Mouse (Mus musculus) hindbrain, embryonic 13.5 days (tissue): Measurements from ENCODE around the gene Klhl36. TPM values are rescaled to one million over a fixed set of nuclear protein-coding genes. Genes with fewer than 3 reads are reported as not detected.

Experiments used
- ATAC-seq: fragments of 200-750 bp; cut with Nextera tagmentation; 2 replicates; pipeline ENCODE4 v1.8.0; 2017; ENCODE audit warnings: moderate TSS enrichment; ENCODE audit not compliant: low FRiP score
- H3K27ac ChIP-seq: fragments of 300-500 bp; sonication (generic); 2 replicates; pipeline ENCODE4 v1.5.1; 2015; ENCODE audit warnings: inconsistent platforms, mild to moderate bottlenecking, moderate library complexity
- H3K27me3 ChIP-seq: fragments of 300-500 bp; sonication (generic); 2 replicates; pipeline ENCODE4 v1.6.1; 2015; ENCODE audit warnings: mild to moderate bottlenecking, inconsistent platforms
- H3K36me3 ChIP-seq: fragments of 300-500 bp; sonication (generic); 2 replicates; pipeline ENCODE4 v1.6.1; 2015; ENCODE audit warnings: mild to moderate bottlenecking, inconsistent platforms
- H3K4me1 ChIP-seq: fragments of 300-500 bp; sonication (generic); replicated peaks from 2 replicates; pipeline ENCODE4 v1.6.1; 2015; ENCODE audit warnings: inconsistent platforms
- H3K4me2 ChIP-seq: fragments of 300-500 bp; sonication (generic); 2 replicates; pipeline ENCODE4 v1.6.1; 2015; ENCODE audit warnings: inconsistent platforms, mild to moderate bottlenecking, moderate library complexity
- H3K4me3 ChIP-seq: fragments of 300-500 bp; sonication (generic); 2 replicates; pipeline ENCODE4 v1.5.1; 2015; ENCODE audit warnings: mild to moderate bottlenecking, inconsistent platforms
- H3K9ac ChIP-seq: fragments of 300-500 bp; sonication (generic); 2 replicates; pipeline ENCODE4 v1.6.1; 2015; ENCODE audit warnings: mild to moderate bottlenecking, inconsistent platforms
- H3K9me3 ChIP-seq: fragments of 300-500 bp; sonication (generic); 2 replicates; pipeline ENCODE4 v1.6.1; 2016; ENCODE audit warnings: inconsistent platforms
- WGBS: fragments of 180-500 bp; shearing (Covaris S2); methylation state at CpG from one replicate; pipeline ENCODE4 v1.1.7; 2015; 5-methylcytosine and 5-hydroxymethylcytosine counted together
- polyA plus RNA-seq: library from polyadenylated mRNA; unstranded; fragments of >200 nt; fragmentation: Nextera tagmentation; extraction: Ambion mirVana; gene quantifications from 2 replicates; pipeline ENCODE4 v1.2.1, GENCODE M21; 2015

Klhl36 gene
- polyA plus RNA-seq, 1 experiment from 2014 or later = 14.6 TPM

- peaks cover 74% of the 10 kb centered on the region for H3K4me1 ChIP-seq
- 81% methylated on average over 5 of the region's 5 CpGs for WGBS
Measured at GRCm38 (mm10) chr8:119826982-119827381, 35.1 kb upstream of the Klhl36 start.

GRCm38 (mm10) chr8:119827721-119828153, 34.3 kb upstream of the Klhl36 start:
- no peak overlapping the region for H3K4me3 ChIP-seq
- H3K4me2 ChIP-seq = no peak overlapping the region
- H3K9ac ChIP-seq = no peak overlapping the region
- peak overlapping the region; percentile 82; the same call in 1 of the 2 replicates for H3K27ac ChIP-seq
- ATAC-seq = no peak
- no peaks in the 10 kb centered on the region for H3K27me3 ChIP-seq
- peaks cover 2% of the 10 kb centered on the region; the same call in 1 of the 2 replicates for H3K36me3 ChIP-seq
- H3K9me3 ChIP-seq = no peaks in the 10 kb centered on the region
- peaks cover 82% of the 10 kb centered on the region for H3K4me1 ChIP-seq
- 43% methylated on average over 4 of the region's 4 CpGs for WGBS

More at GRCm38 (mm10) chr8:119826982-119827381, 35.1 kb upstream of the Klhl36 start:
- H3K4me3 ChIP-seq = no peak overlapping the region
- peaks cover 9% of the 10 kb centered on the region for H3K36me3 ChIP-seq
- H3K27ac ChIP-seq = no peak overlapping the region
- H3K4me2 ChIP-seq = no peak overlapping the region
- no peaks in the 10 kb centered on the region for H3K9me3 ChIP-seq
- H3K27me3 ChIP-seq = no peaks in the 10 kb centered on the region
- no peak for ATAC-seq
- H3K9ac ChIP-seq = no peak overlapping the region

- Histone ChIP-seq H3K27ac (peak overlapping the region; percentile 82; the same call in 1 of the 2 replicates), H3K4me1 (peaks cover 90% of the 10 kb centered on the region)
Measured at GRCm38 (mm10) chr8:119829015-119829414, 33.1 kb upstream of the Klhl36 start.

GRCm38 (mm10) chr8:119829420-119829819, 32.6 kb upstream of the Klhl36 start:
- Histone ChIP-seq H3K27me3 (no peaks in the 10 kb centered on the region), H3K36me3 (0 out of 2 replicates have a peak, but pooled peaks cover 1% of the 10 kb centered on the region), H3K9me3 (no peaks in the 10 kb centered on the region), H3K27ac (peak overlapping the region; percentile 82), H3K9ac (0 out of 2 replicates have a peak overlapping the region, but pooled peaks have one; percentile 29), H3K4me2 (no peak overlapping the region), H3K4me3 (no peak overlapping the region), H3K4me1 (peaks cover 86% of the 10 kb centered on the region)
- no peak for ATAC-seq
- 74% methylated on average over 13 of the region's 13 CpGs for WGBS

More at GRCm38 (mm10) chr8:119829015-119829414, 33.1 kb upstream of the Klhl36 start:
- 54% methylated on average over 10 of the region's 10 CpGs for WGBS
- Histone ChIP-seq H3K9me3 (no peaks in the 10 kb centered on the region), H3K4me3 (no peak overlapping the region), H3K4me2 (0 out of 2 replicates have a peak overlapping the region, but pooled peaks have one; percentile 6), H3K9ac (peak overlapping the region; percentile 29; the same call in 1 of the 2 replicates), H3K27me3 (no peaks in the 10 kb centered on the region), H3K36me3 (no peaks in the 10 kb centered on the region)
- no peak for ATAC-seq

GRCm38 (mm10) chr8:119829870-119830580, 32.0 kb upstream of the Klhl36 start:
- Histone ChIP-seq H3K4me1 (peaks cover 84% of the 10 kb centered on the region), H3K27me3 (no peaks in the 10 kb centered on the region), H3K9ac (no peak overlapping the region), H3K4me2 (0 out of 2 replicates have a peak overlapping the region, but pooled peaks have one; percentile 3), H3K36me3 (peaks cover 6% of the 10 kb centered on the region; the same call in 1 of the 2 replicates), H3K9me3 (no peaks in the 10 kb centered on the region), H3K4me3 (no peak overlapping the region), H3K27ac (peak overlapping the region; percentile 82)
- ATAC-seq = no peak
- 35% methylated on average over 16 of the region's 16 CpGs for WGBS

GRCm38 (mm10) chr8:119830589-119830988, 31.5 kb upstream of the Klhl36 start:
- Histone ChIP-seq H3K9ac (no peak overlapping the region), H3K36me3 (peaks cover 9% of the 10 kb centered on the region; the same call in 1 of the 2 replicates), H3K4me1 (peaks cover 88% of the 10 kb centered on the region), H3K4me2 (peak overlapping the region; percentile 3; the same call in 1 of the 2 replicates), H3K27ac (peak overlapping the region; percentile 82), H3K9me3 (no peaks in the 10 kb centered on the region), H3K4me3 (no peak overlapping the region), H3K27me3 (no peaks in the 10 kb centered on the region)
- ATAC-seq = no peak
- 50% methylated on average over 7 of the region's 7 CpGs for WGBS

GRCm38 (mm10) chr8:119831336-119831995, 30.6 kb upstream of the Klhl36 start:
- peak; percentile 53 for ATAC-seq
- Histone ChIP-seq H3K9me3 (no peaks in the 10 kb centered on the region), H3K4me3 (no peak overlapping the region; the same call in 1 of the 2 replicates), H3K9ac (peak overlapping the region; percentile 21), H3K27me3 (no peaks in the 10 kb centered on the region), H3K27ac (peak overlapping the region; percentile 82), H3K36me3 (peaks cover 10% of the 10 kb centered on the region; the same call in 1 of the 2 replicates), H3K4me2 (peak overlapping the region; percentile 42), H3K4me1 (peaks cover 92% of the 10 kb centered on the region)
- 23% methylated on average over 20 of the region's 20 CpGs for WGBS

- ATAC-seq = 0 out of 2 replicates have a peak, but pooled peaks have one; percentile 18
- peaks cover 14% of the 10 kb centered on the region; the same call in 1 of the 2 replicates for H3K36me3 ChIP-seq
- WGBS = 61% methylated on average over 7 of the region's 7 CpGs
- H3K27me3 ChIP-seq = no peaks in the 10 kb centered on the region
- H3K9me3 ChIP-seq = no peaks in the 10 kb centered on the region
- peak overlapping the region; percentile 82 for H3K27ac ChIP-seq
- H3K9ac ChIP-seq = peak overlapping the region; percentile 21
- H3K4me2 ChIP-seq = peak overlapping the region; percentile 42
- H3K4me3 ChIP-seq = no peak overlapping the region; the same call in 1 of the 2 replicates
- peaks cover 92% of the 10 kb centered on the region for H3K4me1 ChIP-seq
Measured at GRCm38 (mm10) chr8:119832101-119832617, 29.9 kb upstream of the Klhl36 start.

GRCm38 (mm10) chr8:119832931-119833330, 29.1 kb upstream of the Klhl36 start:
- H3K9ac ChIP-seq = peak overlapping the region; percentile 21; the same call in 1 of the 2 replicates

GRCm38 (mm10) chr8:119834676-119835075, 27.4 kb upstream of the Klhl36 start:
- Histone ChIP-seq H3K27me3 (no peaks in the 10 kb centered on the region), H3K4me2 (no peak overlapping the region), H3K9ac (no peak overlapping the region), H3K4me3 (no peak overlapping the region), H3K27ac (no peak overlapping the region), H3K36me3 (peaks cover 14% of the 10 kb centered on the region; the same call in 1 of the 2 replicates), H3K9me3 (no peaks in the 10 kb centered on the region), H3K4me1 (peaks cover 92% of the 10 kb centered on the region)
- ATAC-seq = no peak
- 82% methylated on average over 6 of the region's 6 CpGs for WGBS

More at GRCm38 (mm10) chr8:119832931-119833330, 29.1 kb upstream of the Klhl36 start:
- Histone ChIP-seq H3K4me2 (peak overlapping the region; percentile 25; the same call in 1 of the 2 replicates), H3K9me3 (no peaks in the 10 kb centered on the region), H3K27me3 (no peaks in the 10 kb centered on the region), H3K36me3 (peaks cover 14% of the 10 kb centered on the region; the same call in 1 of the 2 replicates), H3K27ac (peak overlapping the region; percentile 82), H3K4me3 (no peak overlapping the region), H3K4me1 (peaks cover 92% of the 10 kb centered on the region)
- 7% methylated on average over 5 of the region's 5 CpGs for WGBS
- no peak for ATAC-seq

- H3K27ac ChIP-seq = no peak overlapping the region
- H3K4me3 ChIP-seq = no peak overlapping the region
- H3K27me3 ChIP-seq = no peaks in the 10 kb centered on the region
- H3K9me3 ChIP-seq = no peaks in the 10 kb centered on the region
- WGBS = 92% methylated on average over 5 of the region's 5 CpGs
- peaks cover 14% of the 10 kb centered on the region; the same call in 1 of the 2 replicates for H3K36me3 ChIP-seq
- no peak overlapping the region for H3K9ac ChIP-seq
- H3K4me1 ChIP-seq = peaks cover 87% of the 10 kb centered on the region
- no peak overlapping the region for H3K4me2 ChIP-seq
- ATAC-seq = no peak
Measured at GRCm38 (mm10) chr8:119835270-119835669, 26.8 kb upstream of the Klhl36 start.
